Mouse (Mus musculus) myocyte (in vitro differentiated cells): Measurements from ENCODE around the gene Kazn. TPM values are rescaled to one million over a fixed set of nuclear protein-coding genes. Genes with fewer than 3 reads are reported as not detected.

ENCODE experiments used
- H3K27me3 ChIP-seq: one replicate; pipeline ENCODE4 v1.6.1; 2011; ENCODE audit not compliant: control insufficient read depth, insufficient read depth, insufficient read length
- H3K36me3 ChIP-seq: one replicate; pipeline ENCODE4 v1.6.1; 2011; ENCODE audit not compliant: control insufficient read depth, insufficient read depth
- H3K4me2 ChIP-seq: one replicate; pipeline ENCODE4 v1.6.1; 2011; ENCODE audit warnings: low read depth, control low read depth
- H3K4me3 ChIP-seq: one replicate; pipeline ENCODE4 v1.5.1; 2011; ENCODE audit warnings: mild to moderate bottlenecking, control low read depth, moderate library complexity
- H3K79me2 ChIP-seq: one replicate; pipeline ENCODE4 v1.6.1; 2011; ENCODE audit not compliant: control insufficient read depth, insufficient read depth
- H3ac ChIP-seq: one replicate; pipeline ENCODE4 v1.6.1; 2011; ENCODE audit not compliant: control insufficient read depth, insufficient read length
- CEBPB ChIP-seq: IDR thresholded peaks from 2 replicates; pipeline ENCODE4 v1.6.1; 2011; ENCODE audit warnings: mild to moderate bottlenecking, moderate library complexity; ENCODE audit not compliant: poor library complexity, insufficient read depth, severe bottlenecking
- E2F4 ChIP-seq: IDR thresholded peaks from one replicate; pipeline ENCODE4 v1.6.1; 2011; ENCODE audit warnings: mild to moderate bottlenecking, control low read depth, moderate library complexity; ENCODE audit not compliant: insufficient read depth
- MAX ChIP-seq: IDR thresholded peaks from one replicate; pipeline ENCODE4 v1.6.1; 2011; ENCODE audit warnings: low read depth, mild to moderate bottlenecking, control low read depth
- MYOD1 ChIP-seq, 3 experiments: IDR thresholded peaks; one replicate each; pipeline ENCODE4 v1.6.1; 2011; ENCODE audit warnings: control low read depth in 2 of 3, low read depth in 2 of 3, mild to moderate bottlenecking in 2 of 3, moderate library complexity in 1 of 3; ENCODE audit not compliant: insufficient read length in 2 of 3, control insufficient read depth in 1 of 3
- MYOG ChIP-seq, 3 experiments: IDR thresholded peaks; one replicate each; pipeline ENCODE4 v1.6.1; 2011; ENCODE audit warnings: control low read depth in 2 of 3, low read depth in 2 of 3, mild to moderate bottlenecking in 2 of 3; ENCODE audit not compliant: insufficient read length in 2 of 3, control insufficient read depth in 1 of 3, insufficient read depth in 1 of 3
- POLR2A ChIP-seq: IDR thresholded peaks from one replicate; pipeline ENCODE4 v1.6.1; 2011; ENCODE audit warnings: low read depth, mild to moderate bottlenecking, control low read depth, moderate library complexity; ENCODE audit not compliant: insufficient read length
- POLR2AphosphoS2 ChIP-seq: IDR thresholded peaks from one replicate; pipeline ENCODE4 v1.6.1; 2011; ENCODE audit warnings: low read depth, control low read depth; ENCODE audit not compliant: insufficient read length
- REST ChIP-seq: IDR thresholded peaks from one replicate; pipeline ENCODE4 v1.6.1; 2011; ENCODE audit warnings: mild to moderate bottlenecking, control low read depth, moderate library complexity; ENCODE audit not compliant: insufficient read depth, insufficient read length
- SRF ChIP-seq: IDR thresholded peaks from one replicate; pipeline ENCODE4 v1.6.1; 2011; ENCODE audit warnings: low read depth; ENCODE audit not compliant: control insufficient read depth, insufficient read length
- TCF12 ChIP-seq: IDR thresholded peaks from one replicate; pipeline ENCODE4 v1.6.1; 2011; ENCODE audit warnings: mild to moderate bottlenecking, control low read depth; ENCODE audit not compliant: poor library complexity, insufficient read depth, severe bottlenecking
- TCF3 ChIP-seq: IDR thresholded peaks from one replicate; pipeline ENCODE4 v1.6.1; 2011; ENCODE audit warnings: low read depth, control low read depth; ENCODE audit not compliant: insufficient read length
- USF1 ChIP-seq: IDR thresholded peaks from one replicate; pipeline ENCODE4 v1.6.1; 2011; ENCODE audit warnings: low read depth, mild to moderate bottlenecking, control low read depth, moderate library complexity
- polyA plus RNA-seq: library from polyadenylated mRNA; unstranded; fragments of >200 nt; fragmentation: generic; extraction: Trizol; gene quantifications from one replicate; pipeline ENCODE4 v1.2.1, GENCODE M21; 2012; ENCODE audit warnings: missing spikeins

Kazn gene
- polyA plus RNA-seq, 1 experiment = not detected

GRCm38 (mm10) chr4:142139729-142140128 is 99.5 kb downstream of the Kazn start:
- Histone ChIP-seq H3K4me2 (no peak overlapping the region), H3K27me3 (no peaks in the 10 kb centered on the region), H3K36me3 (no peaks in the 10 kb centered on the region), H3K79me2 (no peaks in the 10 kb centered on the region), H3ac (no peak overlapping the region), H3K4me3 (no peak overlapping the region)
- no peak for TF ChIP-seq REST
- no peak for TF ChIP-seq TCF12
- TF ChIP-seq TCF3 = no peak
- no peak for TF ChIP-seq USF1
- no peak for TF ChIP-seq POLR2AphosphoS2
- no peak for TF ChIP-seq MAX
- no peak for TF ChIP-seq CEBPB
- TF ChIP-seq MYOD1 (IDR thresholded peaks at IDR 0.05; ENCODE audit: control insufficient read depth in 1 of 3, insufficient read length in 2 of 3, low read depth in 2 of 3) = no peak
- TF ChIP-seq POLR2A = no peak

DNA sequence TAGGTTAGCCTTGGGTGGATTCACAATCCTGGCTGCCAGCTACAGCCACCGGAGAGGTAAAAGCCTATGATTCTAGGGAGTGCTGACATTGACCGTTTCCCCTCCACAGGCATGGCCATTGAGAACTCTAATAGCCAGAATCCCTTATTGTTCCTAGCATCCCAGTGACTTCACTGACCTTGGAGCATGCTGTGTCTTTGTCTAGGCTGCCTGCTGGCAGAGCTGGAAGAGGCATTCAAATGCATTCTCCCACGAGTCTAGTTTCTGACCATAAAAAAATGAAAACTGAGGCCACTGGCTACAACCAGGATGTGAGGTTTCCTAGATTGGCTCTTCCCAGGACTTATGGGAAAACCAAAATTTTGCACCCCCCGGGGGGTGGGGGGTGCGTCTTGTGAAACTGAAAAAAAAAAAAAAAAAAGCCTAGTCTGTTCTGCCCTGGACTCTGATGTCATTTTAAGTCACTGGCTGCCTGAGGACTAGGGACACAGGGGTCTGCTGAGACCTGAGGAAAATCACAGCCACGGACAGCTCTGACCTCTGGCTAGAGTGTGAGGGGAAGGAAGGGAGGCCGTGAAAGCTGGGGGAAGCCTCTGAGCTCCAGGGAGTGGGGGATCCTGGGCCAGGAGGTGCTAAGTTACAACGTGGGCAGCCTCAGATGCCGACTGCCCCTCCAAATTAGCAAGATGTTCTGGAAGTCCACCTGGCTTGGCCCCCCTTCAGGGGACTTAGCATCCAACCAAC is 100.7 kb downstream of the Kazn start:
- TF ChIP-seq CEBPB (no peak), POLR2AphosphoS2 (no peak), TCF3 (no peak), TCF12 (no peak), POLR2A (no peak), MYOG (IDR thresholded peaks at IDR 0.05; ENCODE audit: control insufficient read depth in 1 of 3, insufficient read depth in 1 of 3, insufficient read length in 2 of 3, low read depth in 2 of 3) (no peak), MYOD1 (IDR thresholded peaks at IDR 0.05; ENCODE audit: control insufficient read depth in 1 of 3, insufficient read length in 2 of 3, low read depth in 2 of 3) (no peak), REST (no peak), USF1 (no peak), E2F4 (no peak), SRF (no peak), MAX (no peak)
- H3K27me3 ChIP-seq = no peaks in the 10 kb centered on the region

DNA sequence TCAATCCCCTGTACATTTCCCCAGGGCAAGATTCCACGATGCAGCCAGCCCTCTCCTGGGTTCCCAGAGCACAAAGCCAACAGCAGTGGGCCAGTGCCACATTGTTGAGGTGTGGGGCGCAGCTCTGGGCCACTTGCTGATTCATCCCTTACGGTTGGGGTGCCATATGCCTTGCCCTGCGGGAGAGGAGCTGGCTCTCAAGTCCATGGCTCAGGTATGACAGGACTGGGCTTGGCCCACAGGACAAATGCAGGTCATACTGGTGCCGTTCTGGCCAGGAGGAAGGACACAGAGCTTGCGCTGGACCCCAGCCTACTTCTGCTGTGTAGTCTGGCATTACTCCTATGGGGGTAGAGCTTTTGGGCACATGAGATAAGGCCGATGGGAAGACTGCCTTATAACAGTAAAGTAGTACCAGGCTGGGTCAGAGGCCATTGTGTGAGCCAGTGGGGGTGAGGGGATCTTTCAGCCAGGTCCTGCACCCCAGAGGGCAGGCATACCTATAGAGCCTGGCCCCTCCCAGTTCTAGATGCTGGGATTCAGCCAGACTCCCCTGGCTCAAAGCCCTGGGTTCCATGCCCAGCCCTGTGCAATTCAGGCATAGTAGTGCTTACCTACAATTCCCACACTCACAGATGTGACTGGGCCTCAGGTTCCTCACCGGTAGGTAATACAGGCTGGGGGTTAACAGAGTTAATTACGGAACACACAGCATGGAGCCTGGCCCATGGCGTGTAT is 102.3 kb downstream of the Kazn start:
- H3K27me3 ChIP-seq = no peaks in the 10 kb centered on the region
- H3K79me2 ChIP-seq = no peaks in the 10 kb centered on the region
- TF ChIP-seq POLR2AphosphoS2 = no peak
- no peak for TF ChIP-seq TCF3
- no peak for TF ChIP-seq USF1
- TF ChIP-seq MYOD1 (IDR thresholded peaks at IDR 0.05; ENCODE audit: control insufficient read depth in 1 of 3, insufficient read length in 2 of 3, low read depth in 2 of 3) = no peak
- TF ChIP-seq CEBPB = no peak
- no peak for TF ChIP-seq SRF
- no peak overlapping the region for H3ac ChIP-seq
- no peak overlapping the region for H3K4me3 ChIP-seq
- H3K4me2 ChIP-seq = no peak overlapping the region
- H3K36me3 ChIP-seq = no peaks in the 10 kb centered on the region

More for the DNA sequence above, 100.7 kb downstream of the Kazn start:
- Histone ChIP-seq H3ac (no peak overlapping the region), H3K4me2 (no peak overlapping the region), H3K4me3 (no peak overlapping the region), H3K79me2 (no peaks in the 10 kb centered on the region), H3K36me3 (no peaks in the 10 kb centered on the region)

- Histone ChIP-seq H3K79me2 (no peaks in the 10 kb centered on the region), H3K4me3 (no peak overlapping the region), H3K4me2 (no peak overlapping the region), H3K36me3 (no peaks in the 10 kb centered on the region), H3ac (no peak overlapping the region), H3K27me3 (no peaks in the 10 kb centered on the region)
- no peak for TF ChIP-seq MYOD1 (IDR thresholded peaks at IDR 0.05; ENCODE audit: control insufficient read depth in 1 of 3, insufficient read length in 2 of 3, low read depth in 2 of 3)
These were observed 103.7 kb downstream of the Kazn start for GRCm38 (mm10) chr4:142135515-142135914.

DNA sequence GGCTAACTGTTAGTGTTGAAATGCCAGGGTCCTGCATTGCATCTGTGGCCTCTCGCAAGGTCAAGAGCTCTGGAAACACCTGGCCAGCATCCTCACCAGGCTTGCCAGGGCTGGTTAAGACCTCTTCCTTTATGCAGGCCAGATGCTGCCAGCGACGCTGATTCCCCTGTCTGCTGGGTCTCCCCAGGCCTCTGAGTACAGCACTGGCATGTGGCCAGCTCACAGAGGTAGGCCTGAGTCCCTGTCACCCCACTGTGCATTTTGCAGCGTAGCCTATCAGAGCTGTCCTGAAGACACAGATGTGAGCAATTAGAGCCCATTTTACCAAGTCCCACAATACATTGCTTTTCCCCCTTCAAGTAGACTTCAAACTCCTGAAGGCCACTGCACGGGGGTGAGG is 109.0 kb downstream of the Kazn start:
- Histone ChIP-seq H3K27me3 (no peaks in the 10 kb centered on the region), H3K4me2 (no peak overlapping the region), H3ac (no peak overlapping the region), H3K79me2 (no peaks in the 10 kb centered on the region), H3K4me3 (no peak overlapping the region), H3K36me3 (no peaks in the 10 kb centered on the region)
- TF ChIP-seq MYOG (IDR thresholded peaks at IDR 0.05; ENCODE audit: control insufficient read depth in 1 of 3, insufficient read depth in 1 of 3, insufficient read length in 2 of 3, low read depth in 2 of 3) (no peak), TCF12 (no peak), REST (no peak), TCF3 (no peak), POLR2A (no peak), POLR2AphosphoS2 (no peak), CEBPB (no peak), MAX (no peak)
